Mouse (Mus musculus) layer of hippocampus, postnatal 10 days (tissue): Measurements from ENCODE around the gene Akt2. TPM values are rescaled to one million over a fixed set of nuclear protein-coding genes. Genes with fewer than 3 reads are reported as not detected.
"Not testable (repeated sequence)": the region's sequence is repeated elsewhere in the genome, so short reads cannot be mapped to it uniquely, and the experiment has no call there.

Experiments used
- DNase-seq, 2 experiments: peaks; one replicate each; pipeline ENCODE4 v3.0.0; 2021; ENCODE audit warnings: low spot score in 2 of 2
- total RNA-seq, 2 experiments: library from RNA; stranded (reverse); gene quantifications; 2 replicates each; pipeline ENCODE4 v1.2.3; 2021

Gene Akt2
- total RNA-seq, 2 experiments from 2014 or later, result 92.7 to 94.8 TPM

- no peak for DNase-seq
Measured at GRCm38 (mm10) chr7:27612940-27613339, 21.6 kb downstream of the Akt2 start.

- DNase-seq, result peak; percentile 63 to 71
Measured at GRCm38 (mm10) chr7:27613751-27614499, 22.6 kb downstream of the Akt2 start.

- peak in 1 of 2 experiments; percentile 53 for DNase-seq
Measured at GRCm38 (mm10) chr7:27621028-27621427, 29.7 kb downstream of the Akt2 start.

- DNase-seq, result no peak
Measured at GRCm38 (mm10) chr7:27622234-27622633, 30.9 kb downstream of the Akt2 start.

- no peak for DNase-seq
Measured at GRCm38 (mm10) chr7:27624967-27625366, 33.6 kb downstream of the Akt2 start.

- no peak for DNase-seq
Measured at GRCm38 (mm10) chr7:27627707-27628106, 36.4 kb downstream of the Akt2 start.

GRCm38 (mm10) chr7:27628190-27628589 is 36.8 kb downstream of the Akt2 start:
- DNase-seq, result no peak

- not testable (repeated sequence) for DNase-seq
Measured at GRCm38 (mm10) chr7:27628816-27629215, 37.5 kb downstream of the Akt2 start.

- no peak for DNase-seq
Measured at GRCm38 (mm10) chr7:27631439-27631838, 40.1 kb downstream of the Akt2 start.

GRCm38 (mm10) chr7:27633166-27633565 is 41.8 kb downstream of the Akt2 start:
- no peak for DNase-seq

GRCm38 (mm10) chr7:27634691-27635090 is 43.3 kb downstream of the Akt2 start:
- no peak for DNase-seq

- not testable (repeated sequence) for DNase-seq
Measured at GRCm38 (mm10) chr7:27635094-27635493, 43.7 kb downstream of the Akt2 start.

- DNase-seq, result no peak
Measured at GRCm38 (mm10) chr7:27644471-27644870, 53.1 kb downstream of the Akt2 start.

GRCm38 (mm10) chr7:27646516-27646915 is 55.2 kb downstream of the Akt2 start:
- no peak for DNase-seq

- no peak for DNase-seq
Measured at GRCm38 (mm10) chr7:27647281-27648002, 56.1 kb downstream of the Akt2 start.

- DNase-seq, result no peak
Measured at GRCm38 (mm10) chr7:27649723-27650122, 58.4 kb downstream of the Akt2 start.

- DNase-seq, result peak; percentile 69 to 77
Measured at GRCm38 (mm10) chr7:27650949-27651348, 59.6 kb downstream of the Akt2 start.

- DNase-seq, result peak; percentile 73 to 83
Measured at GRCm38 (mm10) chr7:27653681-27654437, 62.5 kb downstream of the Akt2 start, which contains the start of gene Ttc9b. TSS of gene Ttc9b (plus strand) at chr7:27653915.

- peak; percentile 60 to 64 for DNase-seq
Measured at GRCm38 (mm10) chr7:27654607-27655276, 63.4 kb downstream of the Akt2 start.

- no peak for DNase-seq
Measured at GRCm38 (mm10) chr7:27655545-27655944, 64.2 kb downstream of the Akt2 start.

- no peak for DNase-seq
Measured at GRCm38 (mm10) chr7:27656600-27656999, 65.2 kb downstream of the Akt2 start.
